Mouse (Mus musculus) limb, embryonic 12.5 days (tissue): ENCODE measurements at regions not wholly inside any gene's neighbourhood (a gene's known extent, or its start where the extent isn't known, plus 50 kb on each side); places are given as distances from the start of the nearest gene placed in this dataset.

ENCODE experiments used
- ATAC-seq: fragments of 200-750 bp; cut with Nextera tagmentation; 2 replicates; pipeline ENCODE4 v1.8.0; 2017; ENCODE audit warnings: low read depth, moderate TSS enrichment; ENCODE audit not compliant: insufficient number of reproducible peaks, insufficient read depth, low FRiP score, low TSS enrichment
- H3K27ac ChIP-seq: fragments of 300-500 bp; sonication (generic); 2 replicates; pipeline ENCODE4 v1.5.1; 2016; ENCODE audit warnings: mild to moderate bottlenecking, moderate library complexity
- H3K27me3 ChIP-seq: fragments of 300-500 bp; sonication (generic); 2 replicates; pipeline ENCODE4 v1.6.1; 2016; ENCODE audit warnings: mild to moderate bottlenecking, moderate library complexity
- H3K36me3 ChIP-seq: fragments of 300-500 bp; sonication (generic); 2 replicates; pipeline ENCODE4 v1.6.1; 2016; ENCODE audit warnings: mild to moderate bottlenecking, moderate library complexity
- H3K4me1 ChIP-seq: fragments of 300-500 bp; sonication (generic); replicated peaks from 2 replicates; pipeline ENCODE4 v1.6.1; 2016
- H3K4me2 ChIP-seq: fragments of 300-500 bp; sonication (generic); 2 replicates; pipeline ENCODE4 v1.6.1; 2016; ENCODE audit warnings: mild to moderate bottlenecking, moderate library complexity
- H3K4me3 ChIP-seq: fragments of 300-500 bp; sonication (generic); replicated peaks from 2 replicates; pipeline ENCODE4 v1.5.1; 2016; ENCODE audit warnings: mild to moderate bottlenecking
- H3K9ac ChIP-seq: fragments of 300-500 bp; sonication (generic); replicated peaks from 2 replicates; pipeline ENCODE4 v1.6.1; 2016; ENCODE audit warnings: mild to moderate bottlenecking, moderate library complexity
- H3K9me3 ChIP-seq: fragments of 300-500 bp; sonication (generic); 2 replicates; pipeline ENCODE4 v1.6.1; 2016; ENCODE audit warnings: mild to moderate bottlenecking, moderate library complexity
- WGBS: fragments of 180-500 bp; shearing (Covaris S2); methylation state at CpG from one replicate; pipeline ENCODE4 v1.1.7; 2016; 5-methylcytosine and 5-hydroxymethylcytosine counted together

DNA sequence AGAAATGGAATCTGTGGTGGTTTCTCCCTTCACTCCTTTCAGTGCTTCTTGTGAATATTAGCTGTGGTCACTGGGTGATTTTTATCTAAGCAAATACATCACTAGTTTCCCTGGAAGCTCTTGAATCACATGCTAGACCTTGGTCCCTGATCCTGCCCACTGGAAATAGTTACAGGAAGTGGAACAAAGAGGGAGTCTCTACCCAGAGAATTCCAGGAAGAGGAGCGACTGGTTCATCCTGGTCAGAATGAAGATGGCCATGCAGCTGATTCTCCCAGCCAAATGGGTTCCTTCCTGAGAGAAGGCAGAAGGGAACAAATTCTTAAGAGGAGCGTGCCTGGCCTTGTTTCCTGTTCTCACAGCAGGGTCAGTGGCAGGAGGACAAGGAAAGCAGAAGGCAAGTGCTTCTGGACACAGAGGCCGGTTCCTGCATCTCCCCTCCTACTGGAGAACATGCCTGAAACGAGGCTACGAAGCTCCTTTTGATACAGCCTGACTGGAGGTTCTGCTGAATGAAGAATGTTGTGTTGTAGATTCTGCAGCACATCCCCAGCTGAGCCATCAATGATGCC is 264.8 kb upstream of the Sdk2 start:
- H3K9ac ChIP-seq, result no peak overlapping the region
- 0 out of 2 replicates have a peak, but pooled peaks cover 5% of the 10 kb centered on the region for H3K27me3 ChIP-seq
- no peaks in the 10 kb centered on the region for H3K36me3 ChIP-seq
- 69% methylated on average over 5 of the region's 5 CpGs for WGBS
- H3K4me3 ChIP-seq, result no peak overlapping the region
- H3K27ac ChIP-seq, result no peak overlapping the region
- H3K4me2 ChIP-seq, result no peak overlapping the region
- peaks cover 6% of the 10 kb centered on the region for H3K4me1 ChIP-seq
- ATAC-seq, result no peak
- no peaks in the 10 kb centered on the region for H3K9me3 ChIP-seq

DNA sequence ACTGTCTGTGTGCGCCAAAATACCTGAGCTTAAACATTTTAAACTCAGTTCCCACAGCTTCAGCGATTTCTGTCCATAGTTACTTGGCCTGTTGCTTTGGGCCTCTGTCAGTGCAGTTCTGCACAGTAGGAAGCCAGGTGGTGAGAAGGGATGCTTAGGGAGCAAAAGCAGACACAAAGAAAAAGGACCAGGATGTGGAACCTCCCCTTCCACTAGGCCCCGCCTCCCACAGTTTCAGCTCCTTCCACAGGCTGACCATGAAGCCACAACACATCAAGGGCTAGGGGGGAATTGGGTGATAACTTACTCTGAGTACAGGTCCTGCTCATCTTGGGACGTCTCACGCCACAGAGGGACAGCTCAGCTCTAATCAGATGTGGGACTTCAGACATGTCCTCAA is 263.5 kb upstream of the Sdk2 start:
- no peaks in the 10 kb centered on the region for H3K36me3 ChIP-seq
- H3K27ac ChIP-seq, result no peak overlapping the region
- H3K9ac ChIP-seq, result no peak overlapping the region
- H3K9me3 ChIP-seq, result no peaks in the 10 kb centered on the region
- H3K4me2 ChIP-seq, result no peak overlapping the region
- ATAC-seq, result no peak
- H3K4me1 ChIP-seq, result no peaks in the 10 kb centered on the region; the same call in 1 of the 2 replicates
- 88% methylated on average over 5 of the region's 5 CpGs for WGBS
- H3K4me3 ChIP-seq, result no peak overlapping the region
- H3K27me3 ChIP-seq, result no peaks in the 10 kb centered on the region

DNA sequence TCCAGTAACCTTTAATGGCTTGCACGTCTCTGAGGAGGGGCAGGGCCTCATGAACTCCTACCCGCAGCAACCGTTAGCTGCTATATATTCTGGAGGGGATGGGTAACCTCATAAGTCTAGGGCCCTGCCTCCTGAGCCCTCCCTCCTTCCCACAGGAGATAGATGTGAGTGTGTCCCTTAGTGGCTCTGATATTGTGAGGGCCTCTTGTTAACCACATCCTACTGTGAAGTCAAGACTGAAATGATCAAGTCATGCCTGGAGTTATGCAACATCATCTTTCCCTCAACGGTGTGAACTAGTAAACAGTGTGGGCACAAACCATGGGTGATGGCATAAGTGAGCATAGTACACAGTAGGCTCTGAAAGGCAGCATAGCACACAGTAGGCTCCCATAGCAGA is 255.8 kb upstream of the Sdk2 start:
- H3K27me3 ChIP-seq, result no peaks in the 10 kb centered on the region
- no peak overlapping the region for H3K4me2 ChIP-seq
- no peak for ATAC-seq
- H3K9me3 ChIP-seq, result no peaks in the 10 kb centered on the region
- H3K4me1 ChIP-seq, result no peaks in the 10 kb centered on the region
- H3K4me3 ChIP-seq, result no peak overlapping the region
- H3K9ac ChIP-seq, result no peak overlapping the region
- H3K36me3 ChIP-seq, result no peaks in the 10 kb centered on the region
- no peak overlapping the region for H3K27ac ChIP-seq
- 91% methylated on average over 4 of the region's 4 CpGs for WGBS

DNA sequence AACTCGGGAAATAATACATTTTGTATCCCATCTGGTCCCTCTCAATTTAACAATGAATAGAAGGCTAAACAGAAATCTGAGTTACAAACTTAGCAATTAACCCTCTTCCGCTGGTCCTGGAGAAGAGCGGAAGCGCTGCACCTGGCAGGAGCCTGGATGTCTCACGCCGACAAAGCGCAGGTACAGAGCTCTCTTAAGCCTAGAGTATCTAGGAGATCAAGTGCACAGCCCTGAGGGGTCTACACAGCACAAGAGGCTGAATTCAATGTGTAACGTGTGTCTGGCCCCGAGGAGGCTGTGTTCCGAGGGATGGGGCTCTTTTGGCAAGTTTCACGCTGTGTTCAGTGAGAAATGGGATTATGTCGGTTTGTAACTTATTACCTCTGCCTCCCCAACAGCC is 255.1 kb upstream of the Sdk2 start:
- H3K4me2 ChIP-seq, result no peak overlapping the region
- ATAC-seq, result no peak
- H3K36me3 ChIP-seq, result no peaks in the 10 kb centered on the region
- no peaks in the 10 kb centered on the region for H3K9me3 ChIP-seq
- H3K9ac ChIP-seq, result no peak overlapping the region
- 78% methylated on average over 12 of the region's 12 CpGs for WGBS
- no peaks in the 10 kb centered on the region for H3K27me3 ChIP-seq
- H3K4me1 ChIP-seq, result no peaks in the 10 kb centered on the region
- no peak overlapping the region for H3K27ac ChIP-seq
- no peak overlapping the region for H3K4me3 ChIP-seq

DNA sequence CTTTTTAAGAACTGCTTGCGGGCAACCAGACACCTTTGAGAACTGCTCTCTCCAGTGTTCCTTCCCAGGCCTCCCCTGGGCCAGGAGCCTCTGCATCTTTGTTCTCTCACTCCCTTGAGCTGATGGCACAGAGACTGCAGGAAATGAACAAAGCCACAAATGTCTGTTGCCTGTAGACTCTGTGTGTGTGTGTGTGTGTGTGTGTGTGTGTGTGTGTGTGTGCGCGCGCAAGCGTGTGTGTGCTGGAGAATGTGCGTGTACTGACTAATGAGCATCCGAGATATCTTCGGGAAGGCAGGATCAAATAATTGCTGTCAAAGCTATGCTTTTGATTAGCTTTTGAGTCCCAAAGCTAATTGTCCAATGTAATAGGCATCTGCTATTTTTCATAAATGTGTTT is 254.7 kb upstream of the Sdk2 start:
- no peaks in the 10 kb centered on the region for H3K4me1 ChIP-seq
- no peaks in the 10 kb centered on the region for H3K36me3 ChIP-seq
- no peak for ATAC-seq
- H3K9me3 ChIP-seq, result no peaks in the 10 kb centered on the region
- no peak overlapping the region for H3K4me2 ChIP-seq
- no peak overlapping the region for H3K9ac ChIP-seq
- H3K27me3 ChIP-seq, result no peaks in the 10 kb centered on the region
- 93% methylated on average over 8 of the region's 8 CpGs for WGBS
- no peak overlapping the region for H3K27ac ChIP-seq
- no peak overlapping the region for H3K4me3 ChIP-seq

DNA sequence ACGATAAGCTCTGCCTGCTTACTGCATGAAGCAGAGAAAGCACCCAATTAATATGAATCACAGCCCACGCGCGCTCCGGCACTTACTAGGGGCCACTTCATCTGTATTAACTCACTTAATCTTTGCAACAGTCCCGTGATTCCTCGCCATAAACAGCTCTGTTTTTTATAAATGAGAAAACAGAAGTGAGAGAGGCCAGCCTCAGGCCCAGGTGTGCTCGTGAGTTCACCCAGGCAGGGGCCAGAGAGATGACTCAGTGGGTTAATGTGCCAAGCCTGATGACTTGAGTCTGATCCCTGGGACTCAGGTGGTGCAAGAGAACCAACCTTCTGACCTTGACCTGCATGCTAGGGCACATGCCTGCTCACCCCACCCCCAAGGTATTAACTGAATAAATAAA is 248.4 kb upstream of the Sdk2 start:
- H3K27me3 ChIP-seq, result peaks cover 18% of the 10 kb centered on the region
- no peak for ATAC-seq
- no peaks in the 10 kb centered on the region for H3K9me3 ChIP-seq
- no peak overlapping the region for H3K4me2 ChIP-seq
- H3K36me3 ChIP-seq, result no peaks in the 10 kb centered on the region
- no peak overlapping the region for H3K4me3 ChIP-seq
- WGBS, result 66% methylated on average over 8 of the region's 8 CpGs
- peaks cover 8% of the 10 kb centered on the region for H3K4me1 ChIP-seq
- H3K27ac ChIP-seq, result no peak overlapping the region
- no peak overlapping the region for H3K9ac ChIP-seq

DNA sequence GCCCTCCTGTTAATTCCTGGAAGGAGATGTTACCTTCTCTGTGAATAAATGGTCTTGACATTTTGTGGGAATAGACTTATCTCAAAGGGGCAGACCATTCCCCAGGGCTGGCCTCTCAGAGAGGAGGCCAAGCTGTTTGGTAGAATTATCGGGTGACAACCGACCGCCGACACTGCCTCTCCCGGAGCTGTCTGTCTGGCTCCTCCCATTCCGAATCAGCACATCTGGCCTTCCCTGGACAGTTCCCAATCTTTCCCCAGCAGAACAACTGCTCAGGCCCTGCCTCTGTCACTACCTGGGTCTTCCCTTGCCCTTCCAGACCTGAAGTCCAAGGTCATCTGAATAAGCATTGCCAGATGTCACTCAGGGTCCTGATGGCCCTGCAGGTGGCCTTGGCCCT is 246.8 kb upstream of the Sdk2 start:
- peaks cover 18% of the 10 kb centered on the region for H3K27me3 ChIP-seq
- no peaks in the 10 kb centered on the region for H3K9me3 ChIP-seq
- 26% methylated on average over 6 of the region's 6 CpGs for WGBS
- H3K27ac ChIP-seq, result no peak overlapping the region
- no peak overlapping the region for H3K4me3 ChIP-seq
- no peaks in the 10 kb centered on the region for H3K36me3 ChIP-seq
- no peak for ATAC-seq
- no peak overlapping the region for H3K4me2 ChIP-seq
- no peak overlapping the region for H3K9ac ChIP-seq
- peaks cover 8% of the 10 kb centered on the region for H3K4me1 ChIP-seq

DNA sequence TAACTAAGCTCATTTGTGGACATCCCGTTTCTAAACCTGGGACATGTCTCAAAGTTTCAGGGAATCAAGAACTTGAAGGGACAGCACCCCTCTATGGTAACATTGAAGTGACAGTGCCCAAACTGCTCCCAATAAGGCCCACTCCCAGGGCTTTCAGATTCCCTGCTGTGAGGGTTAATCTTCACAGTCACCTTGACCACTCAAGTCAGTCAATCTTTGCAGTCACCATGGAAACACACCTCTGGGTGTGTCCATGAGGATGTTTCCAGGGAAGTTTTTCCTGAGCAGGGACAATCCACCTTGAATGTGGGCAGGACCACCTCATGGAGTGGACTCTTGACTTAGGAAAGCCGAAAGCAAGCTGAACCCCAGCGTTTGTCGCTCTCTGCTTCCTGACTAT is 244.8 kb upstream of the Sdk2 start:
- Histone ChIP-seq H3K4me1 (peaks cover 8% of the 10 kb centered on the region), H3K27me3 (peaks cover 20% of the 10 kb centered on the region), H3K4me2 (no peak overlapping the region), H3K4me3 (no peak overlapping the region), H3K9ac (no peak overlapping the region), H3K27ac (no peak overlapping the region), H3K9me3 (no peaks in the 10 kb centered on the region), H3K36me3 (no peaks in the 10 kb centered on the region)
- 84% methylated on average over 4 of the region's 4 CpGs for WGBS
- ATAC-seq, result no peak

DNA sequence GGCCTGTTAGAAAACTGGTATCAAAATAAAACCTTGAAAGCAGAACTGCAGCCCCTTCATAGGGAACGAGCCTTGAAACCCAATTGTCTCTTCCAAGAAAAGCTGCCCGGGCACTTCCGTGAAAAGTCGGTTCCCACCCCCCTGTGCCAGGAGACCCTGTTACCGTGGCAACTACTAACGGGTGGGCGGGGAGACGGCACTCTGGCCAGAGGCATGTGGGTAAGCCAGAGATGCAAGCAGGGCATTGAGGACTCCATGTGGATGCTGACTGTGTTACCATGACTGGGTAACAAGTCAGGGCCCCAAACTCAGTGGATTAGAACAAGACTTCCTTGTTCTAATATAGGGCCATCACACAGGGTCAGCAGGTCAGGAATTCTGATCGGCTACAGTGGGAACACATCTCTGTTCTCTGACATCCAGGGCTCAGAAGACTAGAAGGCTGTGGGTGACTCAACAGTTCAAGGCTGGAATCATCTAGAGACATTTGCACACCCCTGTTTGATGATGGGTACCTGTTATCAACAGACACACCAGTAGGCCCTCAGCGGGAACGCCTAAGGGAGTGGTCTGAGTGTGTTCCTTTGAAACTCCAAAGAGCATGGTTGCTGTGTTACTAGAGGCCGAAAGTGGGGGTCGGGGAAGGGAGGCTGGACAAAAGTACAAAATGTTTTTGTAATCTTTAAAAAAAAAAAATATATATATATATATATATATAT is 236.9 kb upstream of the Sdk2 start:
- no peak overlapping the region for H3K4me2 ChIP-seq
- no peak overlapping the region for H3K9ac ChIP-seq
- H3K4me1 ChIP-seq, result peaks cover 6% of the 10 kb centered on the region; the same call in 1 of the 2 replicates
- H3K4me3 ChIP-seq, result no peak overlapping the region
- WGBS, result 55% methylated on average over 13 of the region's 13 CpGs
- H3K9me3 ChIP-seq, result no peaks in the 10 kb centered on the region
- H3K36me3 ChIP-seq, result no peaks in the 10 kb centered on the region
- H3K27me3 ChIP-seq, result peaks cover 3% of the 10 kb centered on the region; the same call in 1 of the 2 replicates
- no peak overlapping the region for H3K27ac ChIP-seq
- ATAC-seq, result no peak

DNA sequence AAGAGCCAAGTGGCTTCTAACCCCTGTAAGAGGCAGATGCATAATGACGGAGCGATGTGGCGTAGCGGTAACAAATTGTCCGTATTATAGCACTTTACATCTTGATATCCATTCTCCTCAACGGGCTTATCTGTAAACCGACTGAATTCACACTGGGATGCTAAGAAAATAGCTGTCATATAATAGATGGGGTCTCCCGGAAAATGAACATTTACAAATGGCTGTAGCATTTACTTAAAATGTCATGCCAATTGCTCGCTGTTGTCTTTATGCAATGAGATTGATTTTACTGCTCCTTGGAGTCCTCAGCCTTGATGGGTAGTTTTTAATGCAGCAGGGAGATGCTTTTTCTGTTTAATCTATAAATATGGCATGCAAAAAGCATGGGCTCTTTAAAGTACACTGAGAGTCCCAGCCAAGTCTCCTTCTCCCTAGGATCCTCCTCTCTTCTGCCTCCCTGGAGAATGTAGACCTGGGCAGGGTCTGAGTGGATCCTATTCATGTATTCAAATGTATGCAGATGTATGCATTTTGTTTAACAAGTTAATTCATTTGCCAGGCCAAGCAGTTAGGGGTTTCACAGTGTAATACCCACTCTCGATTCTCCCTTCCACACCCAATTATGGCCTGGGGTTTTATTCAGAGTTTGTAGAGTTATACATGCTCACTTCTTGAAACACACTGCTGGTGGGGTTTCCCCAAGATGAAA is 233.9 kb upstream of the Sdk2 start:
- no peak overlapping the region for H3K4me3 ChIP-seq
- WGBS, result 84% methylated on average over 10 of the region's 10 CpGs
- H3K36me3 ChIP-seq, result no peaks in the 10 kb centered on the region
- peaks cover 6% of the 10 kb centered on the region; the same call in 1 of the 2 replicates for H3K4me1 ChIP-seq
- no peak overlapping the region for H3K27ac ChIP-seq
- no peak for ATAC-seq
- H3K27me3 ChIP-seq, result no peaks in the 10 kb centered on the region
- H3K9me3 ChIP-seq, result no peaks in the 10 kb centered on the region
- no peak overlapping the region for H3K9ac ChIP-seq
- H3K4me2 ChIP-seq, result no peak overlapping the region

DNA sequence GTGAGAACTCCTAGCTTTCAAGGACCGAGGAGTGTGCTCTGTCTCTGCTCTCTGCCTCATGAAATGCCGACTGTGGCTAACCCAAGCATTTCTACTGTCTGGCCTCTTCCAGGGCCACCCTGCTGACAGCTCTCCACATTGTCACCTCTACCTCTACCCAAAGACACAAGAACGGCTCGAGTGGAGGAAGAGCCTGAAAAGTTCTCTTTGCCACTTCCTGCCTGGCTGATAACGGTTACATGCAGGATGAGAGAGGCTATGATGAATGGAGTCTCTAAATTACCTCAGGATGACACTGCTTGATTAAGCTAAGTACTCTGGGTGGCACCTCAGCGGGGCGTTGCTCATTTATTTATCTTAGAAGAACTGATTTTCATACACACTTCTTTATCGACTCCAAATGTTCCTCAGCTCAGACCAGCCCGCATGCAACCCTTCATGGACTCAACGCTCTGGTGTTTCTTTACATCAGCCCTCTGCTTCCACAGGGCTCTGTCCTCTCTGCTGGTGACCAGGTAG is 230.0 kb upstream of the Sdk2 start:
- Histone ChIP-seq H3K9me3 (no peaks in the 10 kb centered on the region), H3K4me2 (no peak overlapping the region), H3K4me3 (no peak overlapping the region), H3K36me3 (no peaks in the 10 kb centered on the region), H3K27ac (no peak overlapping the region), H3K4me1 (no peaks in the 10 kb centered on the region), H3K9ac (no peak overlapping the region), H3K27me3 (no peaks in the 10 kb centered on the region)
- ATAC-seq, result no peak
- 76% methylated on average over 10 of the region's 10 CpGs for WGBS
